Mouse (Mus musculus): ENCODE data around the gene Slc1a5. TPM values are rescaled to one million over a fixed set of nuclear protein-coding genes. Genes with fewer than 3 reads are reported as not detected.

Slc1a5 gene
- total RNA-seq, 2 experiments from 2014 or later: 51.8 to 55.1 TPM

DNA sequence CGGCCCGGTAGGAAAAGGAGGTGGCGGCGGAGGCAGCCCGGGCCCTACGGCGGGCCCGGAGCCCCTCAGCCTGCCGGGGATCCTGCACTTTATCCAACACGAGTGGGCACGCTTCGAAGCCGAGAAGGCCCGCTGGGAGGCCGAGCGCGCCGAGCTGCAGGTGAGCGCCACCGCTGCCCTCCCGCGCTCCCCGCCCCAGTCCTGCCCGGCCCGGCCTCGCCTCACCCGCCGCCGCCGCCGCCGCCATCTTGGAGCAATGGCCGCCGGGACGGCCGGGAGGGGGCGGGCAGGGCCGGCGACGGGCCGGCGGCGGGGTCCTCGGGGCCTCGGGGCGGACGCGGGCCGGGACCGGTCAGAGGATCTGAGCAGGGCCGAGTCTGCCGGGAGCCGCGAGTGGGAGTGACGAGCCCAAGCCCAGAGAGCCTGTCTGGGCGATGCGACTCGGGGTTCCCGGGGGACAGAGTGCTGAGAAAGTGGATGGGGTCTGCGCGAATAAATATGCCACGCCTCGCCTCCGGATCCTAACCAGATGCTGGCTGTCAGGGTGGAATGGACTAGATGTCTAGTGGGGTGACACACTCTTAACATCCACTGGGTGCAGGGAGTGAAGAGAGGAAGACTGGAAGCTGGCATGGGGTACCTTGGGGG is 35.5 kb downstream of the Slc1a5 start, which contains the start of gene Fkrp:
Gene Fkrp (minus strand): TSS at position 258 of the 648 bp plus-strand sequence.
- DNase-seq (ENCODE audit: low spot score in 2 of 2): peak; percentile 59 to 67

DNA sequence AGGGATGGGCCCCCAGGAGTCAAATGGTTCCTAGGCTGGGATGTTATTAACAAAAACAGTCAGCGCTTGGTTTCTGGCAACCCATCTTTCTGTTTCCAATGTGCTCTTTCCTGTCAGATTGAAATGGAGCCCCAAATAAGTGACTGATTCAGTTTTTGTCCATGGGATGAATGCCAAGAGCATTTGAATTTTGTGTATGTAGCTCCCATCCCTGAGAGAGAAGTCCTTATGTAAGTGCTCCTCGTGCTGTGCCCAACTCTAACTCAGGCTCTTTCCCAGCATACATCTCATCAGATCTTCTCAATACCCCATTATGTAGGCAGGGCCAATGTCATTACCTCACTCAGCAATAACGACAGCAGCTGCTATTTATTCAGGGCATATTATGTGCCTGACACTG is 36.6 kb downstream of the Slc1a5 start:
- no peak for DNase-seq (ENCODE audit: low spot score in 2 of 2)

DNA sequence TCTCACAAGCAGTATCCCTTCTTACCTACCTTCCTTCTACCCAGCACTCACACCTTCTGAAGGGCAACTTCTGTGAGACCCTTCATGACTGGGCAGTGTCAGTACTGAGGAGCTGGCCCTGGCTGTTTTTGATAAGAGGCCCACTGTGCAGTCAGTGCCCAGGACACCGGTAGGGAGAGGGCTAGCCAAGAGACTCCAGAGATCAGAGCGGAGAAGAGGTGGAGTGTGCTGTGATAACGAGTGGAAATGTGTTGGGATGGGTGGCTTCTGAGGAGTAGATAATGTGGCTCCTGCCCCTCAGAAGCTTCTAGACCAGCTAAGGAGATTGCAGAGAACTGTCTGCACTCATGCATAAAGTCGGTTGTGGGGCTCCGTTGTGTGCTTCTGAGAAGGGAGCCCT is 38.7 kb downstream of the Slc1a5 start:
- DNase-seq (ENCODE audit: low spot score in 2 of 2): no peak

DNA sequence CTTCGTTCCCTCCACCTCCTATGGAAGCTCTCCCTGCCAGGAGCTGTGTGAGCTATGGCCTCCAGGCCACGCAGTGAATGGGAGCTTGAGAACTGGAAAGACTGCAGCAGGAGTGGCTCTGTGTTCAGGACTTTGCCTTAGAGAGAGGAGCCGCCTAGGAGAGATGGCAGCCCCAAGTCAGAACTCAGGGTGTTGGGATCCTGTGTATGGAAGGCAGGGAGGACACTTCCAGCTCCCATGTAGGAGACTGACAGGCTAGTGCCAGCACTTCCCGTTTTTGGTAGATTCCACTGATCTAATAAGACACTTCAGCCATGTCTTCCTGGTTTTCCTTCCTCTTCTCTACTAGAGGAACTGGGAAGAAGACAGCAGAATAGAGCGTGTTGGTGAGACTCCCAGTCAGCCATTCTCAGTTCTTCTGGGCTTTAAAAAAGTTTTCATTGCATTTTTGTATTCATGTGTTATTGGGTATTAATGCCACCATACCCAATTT is 39.2 kb downstream of the Slc1a5 start:
- no peak for DNase-seq (ENCODE audit: low spot score in 2 of 2)

DNA sequence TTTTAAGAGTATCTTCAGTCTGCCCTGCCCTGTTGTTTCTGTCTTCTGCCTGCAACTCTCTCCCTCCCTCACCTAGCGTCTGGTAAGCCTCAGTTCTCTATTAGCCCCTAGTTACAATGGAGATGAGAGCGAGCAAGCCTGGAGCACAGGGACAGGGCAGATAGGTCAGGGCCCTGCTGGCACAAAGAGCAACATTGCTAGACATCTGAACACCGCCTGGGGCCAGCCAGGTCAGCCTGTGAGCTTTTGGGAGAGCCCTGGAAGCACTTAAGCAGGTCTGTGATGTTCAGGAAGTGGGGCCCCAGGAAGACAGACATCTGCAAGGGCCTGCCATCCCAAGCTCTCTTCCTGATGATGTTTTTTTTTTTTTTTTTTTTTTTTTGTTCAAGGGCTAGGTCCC is 40.0 kb downstream of the Slc1a5 start:
- no peak for DNase-seq (ENCODE audit: low spot score in 2 of 2)

DNA sequence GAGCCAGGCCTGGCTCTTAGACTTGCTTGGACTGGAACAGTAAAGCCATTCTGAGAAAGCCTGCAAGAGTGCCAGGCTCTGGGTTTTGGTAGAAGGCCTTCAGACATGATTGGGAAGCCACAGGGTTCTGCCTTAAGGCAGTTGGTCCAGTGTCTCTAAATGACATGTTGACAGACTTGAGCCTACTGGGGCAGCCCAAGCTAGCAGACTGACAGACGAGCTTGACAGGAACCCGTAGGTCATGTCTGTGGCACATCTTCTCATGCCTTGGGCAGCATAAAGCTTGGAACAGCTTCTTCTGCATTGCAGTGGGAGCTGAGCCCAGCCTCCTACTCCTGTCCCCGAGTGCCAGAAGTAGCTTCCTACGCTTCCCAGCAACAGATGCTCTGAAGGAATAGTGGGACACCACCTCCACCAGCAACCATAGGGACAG is 40.5 kb downstream of the Slc1a5 start:
- DNase-seq (ENCODE audit: low spot score in 2 of 2): no peak

DNA sequence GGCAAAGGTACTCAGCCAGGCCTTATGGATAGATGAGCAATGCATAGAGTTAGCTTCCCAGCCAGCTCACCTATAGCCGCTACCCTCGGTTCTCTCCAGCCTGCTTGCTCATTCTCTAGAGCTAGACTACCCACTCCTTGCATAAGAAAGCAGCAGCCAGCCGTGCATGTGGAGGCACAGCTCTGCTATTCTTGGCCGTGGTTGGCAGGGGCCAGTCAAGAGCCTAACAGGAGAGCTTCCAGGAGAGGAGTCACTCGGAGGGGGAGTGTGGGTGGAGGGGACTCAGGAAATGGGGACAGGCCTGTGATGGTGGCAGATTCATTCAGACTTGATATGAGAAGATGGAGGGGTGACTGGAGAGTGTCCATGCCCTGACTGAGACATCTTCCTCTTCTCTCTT is 42.6 kb downstream of the Slc1a5 start:
- no peak for DNase-seq (ENCODE audit: low spot score in 2 of 2)

DNA sequence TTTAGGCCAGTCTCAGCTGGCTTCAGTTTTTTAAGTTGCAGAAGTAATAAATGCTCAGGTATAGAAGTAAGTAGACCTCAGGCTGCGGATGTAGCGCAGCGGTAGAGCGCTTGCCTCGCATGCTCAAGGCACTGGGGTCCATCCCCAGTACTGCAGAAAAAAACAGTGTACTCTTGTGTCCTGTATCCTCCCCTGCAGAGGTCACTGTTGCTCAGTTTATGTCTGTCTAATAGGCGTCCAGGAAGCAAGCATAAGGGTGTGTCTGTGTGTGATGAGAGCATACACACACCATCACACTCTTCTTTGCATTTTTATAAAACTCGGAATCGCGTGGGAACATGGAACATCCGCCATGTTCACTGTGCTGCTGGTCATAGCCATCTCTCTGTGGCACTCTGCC is 44.6 kb downstream of the Slc1a5 start:
- no peak for DNase-seq (ENCODE audit: low spot score in 2 of 2)

DNA sequence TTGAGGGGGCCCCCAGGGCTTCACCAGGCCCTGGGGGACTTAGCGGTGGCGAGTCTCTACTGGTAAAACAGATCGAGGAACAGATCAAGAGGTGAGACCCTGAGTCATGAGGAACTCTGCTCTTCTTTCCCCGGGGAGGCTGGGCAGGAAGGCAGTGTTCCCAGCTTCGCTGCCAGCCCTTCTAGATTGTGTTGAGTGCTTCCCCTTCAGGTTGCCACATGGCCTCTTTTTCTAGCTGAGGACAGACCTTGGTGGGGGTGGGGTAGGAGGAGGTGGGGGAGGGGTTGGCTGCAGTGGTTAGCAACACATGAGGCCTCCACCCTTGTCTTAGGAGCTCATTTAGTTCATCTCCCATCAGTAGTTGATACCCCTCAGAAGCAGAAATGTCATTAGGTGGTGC is 45.4 kb downstream of the Slc1a5 start:
- DNase-seq (ENCODE audit: low spot score in 2 of 2): no peak

DNA sequence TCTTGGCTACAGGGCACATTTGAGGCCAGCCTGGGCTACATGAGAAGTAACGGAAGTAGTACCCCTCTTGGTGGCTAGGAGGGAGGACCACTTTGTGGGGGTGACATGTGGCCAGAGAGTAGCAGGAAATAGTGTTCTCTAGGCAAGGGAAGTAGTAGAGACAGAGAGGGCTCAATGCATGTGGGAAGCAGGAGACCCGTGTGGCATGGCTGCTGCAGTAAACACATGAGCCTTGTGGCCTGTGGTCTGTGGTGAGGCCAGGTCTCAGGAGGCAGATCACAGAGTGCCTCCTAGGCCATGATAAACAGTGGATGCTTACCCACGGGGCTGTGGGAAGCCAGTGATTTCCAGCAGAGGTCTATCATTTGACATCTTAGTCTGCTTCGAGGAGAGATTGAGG is 46.1 kb downstream of the Slc1a5 start:
- no peak for DNase-seq (ENCODE audit: low spot score in 2 of 2)

DNA sequence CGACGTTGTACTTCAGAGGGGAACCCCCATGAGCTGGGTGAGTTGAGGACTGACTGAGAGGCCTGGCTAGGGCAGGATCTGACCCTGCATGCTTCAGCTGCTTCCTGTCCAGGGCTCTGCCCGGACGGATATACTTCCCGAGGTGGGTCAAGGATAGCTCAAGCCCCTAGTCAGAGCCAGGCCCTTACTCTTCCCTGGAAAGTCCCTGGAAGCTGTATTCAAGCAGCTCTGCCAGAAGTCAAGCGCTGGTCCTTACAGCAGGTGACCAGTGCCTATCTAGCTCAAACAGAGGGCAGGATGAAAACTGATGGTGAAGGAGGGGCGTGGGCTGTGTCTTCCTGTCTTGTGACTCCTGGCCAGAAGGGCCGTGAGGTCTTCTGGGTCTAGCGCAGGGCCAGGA is 49.3 kb downstream of the Slc1a5 start:
- no peak for DNase-seq (ENCODE audit: low spot score in 2 of 2)

DNA sequence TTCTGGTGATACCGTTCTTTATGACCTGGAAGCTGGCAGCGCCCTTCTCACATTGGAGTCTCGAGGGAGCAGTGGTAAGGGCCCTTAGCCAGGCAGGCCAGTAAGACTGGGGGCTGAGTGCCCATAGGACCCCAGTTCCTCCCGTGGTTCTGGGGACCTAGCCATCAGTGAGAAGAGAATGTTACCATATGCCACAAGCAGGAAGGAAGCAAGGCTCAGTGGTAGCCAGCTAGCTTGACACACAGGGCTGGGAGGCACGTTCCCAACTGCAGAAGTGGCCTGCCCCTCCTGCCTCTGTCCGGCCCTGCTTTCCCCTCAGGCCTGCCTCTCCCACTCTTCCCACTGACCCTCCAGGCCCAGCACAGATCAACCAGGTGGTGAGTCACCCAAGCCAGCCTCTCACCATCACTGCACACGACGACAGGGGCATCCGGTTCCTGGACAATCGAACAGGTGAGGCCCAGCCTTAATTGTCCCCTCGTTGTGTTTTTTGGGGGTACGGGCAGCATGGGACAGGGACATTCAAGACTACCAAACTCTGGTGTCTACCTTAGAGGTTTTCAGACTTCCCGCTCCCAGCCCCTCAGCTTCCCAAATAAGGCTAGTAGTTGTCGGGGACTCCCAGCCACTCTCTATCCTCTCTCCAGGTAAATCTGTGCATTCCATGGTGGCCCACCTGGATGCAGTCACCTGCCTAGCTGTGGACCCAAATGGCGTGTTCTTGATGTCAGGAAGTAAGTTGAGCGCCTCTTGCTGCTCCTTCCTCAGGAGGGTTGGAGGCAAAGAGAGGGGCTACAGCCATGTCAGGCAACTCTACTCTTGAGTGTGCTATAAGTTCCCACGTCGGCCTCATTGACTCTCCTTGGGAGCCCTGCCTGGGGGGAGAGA is 57.0 kb downstream of the Slc1a5 start:
- DNase-seq (ENCODE audit: low spot score in 2 of 2): no peak

DNA sequence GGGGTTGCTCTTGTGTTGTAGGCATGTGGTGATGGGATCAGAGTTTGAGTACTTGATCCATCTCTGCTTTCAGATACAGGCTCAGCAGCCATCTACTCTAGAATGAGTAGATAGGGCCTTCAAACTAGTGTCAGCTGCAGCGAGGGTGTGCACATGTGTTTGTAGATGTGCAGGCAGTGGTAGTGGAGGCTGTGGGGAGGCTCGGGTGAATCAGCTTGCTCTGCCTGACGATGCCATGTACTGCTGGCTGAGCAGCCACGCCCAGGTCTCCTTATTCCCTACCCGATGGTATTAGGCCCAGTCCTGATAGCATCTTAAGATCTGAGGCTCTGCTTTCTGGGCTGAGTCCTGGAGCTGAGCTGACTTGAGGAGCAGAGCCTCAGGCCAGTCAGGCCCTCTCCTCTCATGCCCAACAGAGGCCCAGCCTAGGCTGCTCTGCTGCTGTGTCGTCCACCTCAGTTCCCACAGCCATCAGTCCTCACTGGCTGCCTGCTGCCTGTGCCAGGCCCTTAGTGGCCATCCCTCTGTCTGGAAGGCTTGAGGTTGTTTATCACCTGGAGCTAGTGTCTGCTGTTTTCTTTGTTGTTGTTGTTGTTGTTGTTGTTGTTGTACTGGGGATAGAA is 57.8 kb downstream of the Slc1a5 start:
- no peak for DNase-seq (ENCODE audit: low spot score in 2 of 2)

DNA sequence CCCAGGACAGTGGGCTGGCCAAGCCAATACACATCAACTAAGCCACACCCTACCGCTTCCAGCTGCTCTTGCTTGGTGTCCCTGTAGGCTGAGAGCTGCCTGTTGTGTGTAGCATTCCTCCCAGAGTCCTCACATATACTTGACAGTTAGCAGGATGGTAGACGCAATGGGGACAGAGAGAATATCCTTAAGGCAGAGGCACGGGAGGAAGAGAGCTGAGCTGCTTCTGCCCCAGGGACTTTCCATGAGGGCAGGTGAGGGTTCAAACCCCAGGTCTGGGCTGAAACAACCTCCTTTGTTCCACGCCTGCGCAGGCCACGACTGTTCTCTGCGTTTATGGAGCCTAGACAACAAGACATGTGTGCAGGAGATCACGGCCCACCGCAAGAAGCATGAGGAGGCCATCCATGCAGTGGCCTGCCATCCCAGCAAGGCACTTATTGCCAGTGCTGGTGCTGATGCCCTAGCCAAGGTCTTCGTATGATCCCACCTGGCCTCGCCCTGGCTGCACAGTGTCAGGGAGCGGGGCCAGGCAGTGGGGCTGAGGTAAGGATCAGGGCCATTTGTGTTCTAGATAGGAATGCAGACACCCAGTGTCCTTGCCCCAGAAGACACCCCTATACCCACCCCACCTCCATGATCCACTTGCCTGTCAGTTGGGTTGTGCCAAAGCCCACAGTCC is 58.4 kb downstream of the Slc1a5 start:
- DNase-seq (ENCODE audit: low spot score in 2 of 2): no peak

DNA sequence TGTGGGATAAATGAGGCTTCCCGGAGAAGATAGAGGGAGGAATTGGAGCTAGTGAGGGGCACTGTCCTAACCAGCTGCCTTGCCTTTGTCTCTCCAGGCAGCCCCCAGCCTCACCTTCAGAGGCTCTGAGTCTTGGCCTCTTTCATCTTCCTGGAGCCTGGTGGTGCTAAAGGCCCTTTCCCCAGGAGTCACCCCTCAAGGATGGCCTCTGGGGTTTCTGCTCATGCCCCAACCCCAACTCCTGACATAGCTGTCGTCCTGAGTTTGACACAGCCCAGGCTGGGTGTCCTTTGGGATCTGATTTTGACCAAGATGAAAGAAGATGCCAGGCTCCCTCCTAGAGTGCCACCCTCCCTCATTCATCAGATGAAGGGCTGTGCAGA is 59.0 kb downstream of the Slc1a5 start:
- DNase-seq (ENCODE audit: low spot score in 2 of 2): no peak

DNA sequence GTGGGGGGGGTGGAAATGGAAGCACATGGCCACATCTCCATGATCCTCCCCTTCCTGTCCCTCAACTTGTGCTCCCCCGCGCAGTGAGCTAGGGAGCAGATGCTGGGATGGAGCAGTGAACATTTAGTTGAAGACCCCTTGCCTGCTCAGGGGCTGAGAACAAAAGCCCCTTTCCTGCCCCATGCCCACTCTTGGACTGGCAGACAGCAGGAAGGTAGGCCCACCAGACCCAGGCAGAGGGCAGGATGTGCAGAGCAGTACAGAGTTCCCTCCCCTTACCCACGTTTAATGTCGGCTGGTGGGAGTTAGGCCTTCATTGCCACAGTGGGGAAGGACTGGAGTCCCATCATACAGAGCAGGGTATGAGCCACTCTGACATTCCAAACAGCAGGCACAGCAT is 59.9 kb downstream of the Slc1a5 start:
- DNase-seq (ENCODE audit: low spot score in 2 of 2): no peak

DNA sequence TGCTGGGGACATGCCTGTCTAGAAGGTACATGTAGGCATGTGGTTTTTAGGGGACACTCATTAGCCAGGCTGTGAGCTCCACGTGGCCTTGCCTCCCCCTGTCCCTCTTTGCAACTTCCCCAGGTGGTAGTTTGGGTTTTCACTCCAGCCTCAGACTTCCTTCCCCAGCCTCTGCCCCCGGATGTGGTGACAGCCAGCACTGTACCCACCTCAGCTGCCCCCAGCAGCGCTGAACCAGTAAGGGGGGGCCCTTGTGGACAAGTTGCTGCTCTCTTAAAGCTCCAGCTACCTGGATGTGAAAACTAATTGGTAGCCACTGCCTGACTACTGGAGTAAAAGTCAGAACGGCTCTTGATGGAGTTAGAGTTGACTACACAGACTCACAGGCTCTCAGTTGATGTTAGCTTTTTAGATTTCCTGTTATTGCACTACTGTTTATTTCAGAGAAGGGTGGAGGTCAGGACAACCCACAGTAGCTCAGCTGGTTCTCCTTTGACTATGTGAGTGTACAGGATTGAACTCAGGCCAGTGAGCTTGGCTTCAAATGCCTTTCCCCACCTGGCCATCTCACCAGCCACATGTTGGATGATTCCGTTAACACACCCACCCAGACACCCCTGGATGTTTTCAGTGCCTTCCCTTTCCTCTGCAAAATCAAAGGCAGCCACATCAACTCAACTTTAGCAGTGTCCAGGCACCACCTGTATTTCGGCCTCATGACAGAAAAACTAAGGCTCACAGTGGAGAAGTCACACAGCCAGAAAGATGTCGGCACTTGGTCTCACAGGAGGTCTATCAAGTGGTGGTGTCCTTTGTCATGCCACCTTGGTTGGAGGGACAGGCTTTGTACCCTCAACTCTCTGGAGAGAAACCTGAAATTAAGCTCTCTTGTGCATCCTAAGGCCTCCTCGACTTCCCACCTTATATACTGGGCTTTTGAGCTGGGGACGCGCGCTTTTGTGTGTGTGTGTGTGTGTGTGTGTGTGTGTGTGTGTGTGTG is 60.7 kb downstream of the Slc1a5 start:
- DNase-seq (ENCODE audit: low spot score in 2 of 2): no peak

DNA sequence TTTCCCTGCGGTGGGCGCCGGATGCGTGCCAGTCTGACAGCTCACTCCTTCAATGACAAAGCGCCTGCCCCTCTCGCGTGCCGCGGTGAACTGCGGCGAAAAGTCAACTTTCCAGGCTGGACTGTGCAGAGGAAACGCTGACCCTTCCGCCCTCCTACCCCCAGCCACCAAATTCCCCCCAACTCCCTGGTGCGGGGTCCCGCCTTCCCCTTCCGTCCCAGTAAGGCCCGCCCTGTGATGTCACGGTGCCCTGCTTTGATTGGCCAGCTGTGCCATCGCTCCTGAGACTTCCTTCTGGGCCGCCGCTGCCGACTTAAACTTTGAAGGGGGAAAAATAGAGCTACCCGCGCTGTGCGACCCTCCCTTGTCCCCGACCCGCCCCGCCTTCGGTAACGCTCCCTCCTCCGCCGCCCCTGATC is 61.5 kb downstream of the Slc1a5 start, which contains the start of gene Prkd2:
Gene Prkd2 (plus strand): TSS at position 258 of the 419 bp plus-strand sequence.
- peak; percentile 79 to 91 for DNase-seq (ENCODE audit: low spot score in 2 of 2)

DNA sequence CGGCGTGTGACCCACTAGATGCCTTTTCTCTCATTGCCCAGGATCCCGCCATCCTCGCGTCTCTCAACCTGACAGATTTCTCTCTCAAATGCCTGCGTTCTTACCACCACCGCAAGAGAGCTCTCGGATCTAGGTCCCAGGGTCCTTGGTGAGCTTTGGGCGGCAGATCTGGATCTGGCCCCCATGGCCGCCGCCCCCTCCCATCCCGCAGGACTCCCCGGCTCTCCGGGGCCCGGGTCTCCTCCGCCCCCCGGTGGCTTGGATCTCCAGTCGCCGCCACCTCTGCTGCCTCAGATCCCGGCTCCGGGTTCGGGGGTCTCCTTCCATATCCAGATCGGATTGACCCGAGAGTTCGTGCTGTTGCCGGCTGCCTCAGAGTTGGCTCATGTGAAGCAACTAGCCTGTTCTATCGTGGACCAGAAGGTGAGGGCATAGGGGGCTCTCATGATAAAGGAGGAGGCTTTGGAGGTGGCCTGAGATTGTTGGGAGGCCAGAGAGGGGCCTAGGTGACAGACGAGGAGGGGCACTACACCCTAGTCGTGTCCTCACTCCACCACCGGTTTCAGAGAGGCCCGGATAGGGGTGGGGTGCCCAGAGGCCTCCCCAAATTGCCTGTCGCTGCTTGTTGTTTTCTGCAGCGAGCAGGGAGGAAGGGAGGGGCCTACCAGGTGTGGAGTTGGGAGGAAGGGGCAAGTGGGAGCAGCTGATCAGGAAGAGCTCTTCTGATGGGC is 62.5 kb downstream of the Slc1a5 start:
- no peak for DNase-seq (ENCODE audit: low spot score in 2 of 2)

Data from gastrocnemius, postnatal 4 days (tissue).